Mouse (Mus musculus) spleen, adult 2 months (tissue): ENCODE measurements around the gene BC055324.
"Not testable (repeated sequence)": the region's sequence is repeated elsewhere in the genome, so short reads cannot be mapped to it uniquely, and the experiment has no call there.

Experiments
- CTCF ChIP-seq: fragments of 200-500 bp; IDR thresholded peaks from 2 replicates; pipeline ENCODE4 v1.5.1; 2011; ENCODE audit warnings: mild to moderate bottlenecking, inconsistent platforms; ENCODE audit not compliant: insufficient read depth, insufficient read length, insufficient replicate concordance; ENCODE audit errors: extremely low read depth
- POLR2A ChIP-seq: fragments of 200-500 bp; IDR thresholded peaks from 2 replicates; pipeline ENCODE4 v1.6.1; 2011; ENCODE audit warnings: low read depth, low read length, inconsistent platforms

- not testable (repeated sequence) for TF ChIP-seq CTCF, POLR2A
These were observed 26.1 kb upstream of the BC055324 start for GRCm38 (mm10) chr1:164020746-164021145.
